Mouse (Mus musculus): ENCODE measurements at regions not wholly inside any gene's neighbourhood (a gene's known extent, or its start where the extent isn't known, plus 50 kb on each side); places are given as distances from the start of the nearest gene placed in this dataset.
"Not testable (repeated sequence)": the region's sequence is repeated elsewhere in the genome, so short reads cannot be mapped to it uniquely, and the experiment has no call there.

GRCm38 (mm10) chr2:8877855-8878254 is 1003.2 kb upstream of the 4930412O13Rik start:
- DNase-seq (ENCODE audit: low read depth), result peak; percentile 2

DNA sequence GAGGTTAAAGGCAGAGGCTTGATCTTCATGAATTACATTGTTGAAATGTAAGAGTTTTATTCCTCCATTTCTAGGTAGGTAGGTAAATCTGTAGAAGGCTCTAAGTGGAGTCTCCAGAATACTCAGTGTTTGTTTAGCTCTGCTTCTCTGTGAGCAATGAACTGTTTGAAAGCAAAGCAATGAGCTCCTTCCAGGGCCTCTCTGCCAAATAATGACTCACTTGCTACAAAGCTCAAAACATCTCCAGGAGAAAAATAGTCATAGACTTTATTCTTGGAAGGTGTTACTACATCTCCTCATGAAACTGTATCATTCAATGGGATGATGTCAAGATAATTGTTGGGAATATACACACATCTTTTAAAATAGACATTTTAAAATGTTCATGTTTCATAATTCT is 968.6 kb upstream of the 4930412O13Rik start:
- DNase-seq (ENCODE audit: low read depth), result peak; percentile 2

GRCm38 (mm10) chr2:8924856-8925255 is 956.2 kb upstream of the 4930412O13Rik start:
- no peak for DNase-seq (ENCODE audit: low read depth)

GRCm38 (mm10) chr2:8941574-8941973 is 939.5 kb upstream of the 4930412O13Rik start:
- DNase-seq (ENCODE audit: low read depth), result no peak

DNA sequence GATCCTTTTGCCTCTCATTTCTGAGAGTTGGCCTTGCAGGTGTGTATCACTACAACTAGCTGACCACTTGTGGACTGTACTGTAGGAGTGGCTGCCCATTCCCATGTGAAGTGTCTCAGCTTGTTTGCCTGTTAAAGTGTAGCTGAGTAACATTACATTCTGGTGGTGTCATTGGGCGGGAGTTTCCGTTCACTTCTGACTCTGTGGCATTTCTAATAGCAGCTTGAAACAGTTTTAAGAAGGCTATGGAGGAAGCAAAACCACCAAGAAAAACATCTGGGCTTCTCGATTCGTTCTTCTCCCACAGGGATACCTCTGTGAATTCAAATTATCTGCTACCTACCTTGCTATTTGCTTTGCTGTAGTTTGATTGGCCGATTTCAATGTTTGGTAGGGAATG is 922.1 kb upstream of the 4930412O13Rik start:
- DNase-seq (ENCODE audit: low read depth), result no peak

DNA sequence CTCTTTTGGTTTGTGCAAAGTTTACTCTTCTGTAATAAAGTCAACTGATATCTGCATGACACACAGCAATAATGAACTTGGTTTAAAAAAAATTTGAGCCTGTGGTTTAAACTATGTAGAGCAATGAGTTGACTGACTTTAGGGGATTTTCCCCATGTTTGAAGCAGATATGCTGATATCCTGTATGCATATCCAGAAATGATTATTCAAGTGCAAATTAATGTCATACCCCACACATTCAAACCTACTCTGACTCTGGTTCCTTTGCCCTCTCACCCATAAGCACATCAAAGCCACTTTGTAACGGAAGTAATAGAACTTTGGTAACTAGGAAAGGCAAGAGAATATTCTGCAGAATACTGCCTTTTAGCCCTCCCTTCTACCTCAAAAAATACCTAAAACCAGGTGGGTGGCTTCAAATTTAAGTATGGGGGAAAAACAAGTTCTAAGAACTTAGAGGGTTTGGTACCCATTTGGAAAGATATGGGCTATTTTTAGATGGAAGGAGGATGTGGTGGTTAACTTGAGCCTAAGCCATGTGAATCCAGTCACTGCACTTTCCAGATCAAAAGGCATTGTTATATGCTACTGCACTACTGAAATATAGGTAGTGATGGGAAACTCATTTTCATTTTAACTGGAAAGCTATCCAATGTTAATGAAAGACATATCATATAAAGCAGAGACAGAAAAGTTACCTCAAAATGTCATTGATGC is 915.9 kb upstream of the 4930412O13Rik start:
- no peak for DNase-seq (ENCODE audit: low read depth)

DNA sequence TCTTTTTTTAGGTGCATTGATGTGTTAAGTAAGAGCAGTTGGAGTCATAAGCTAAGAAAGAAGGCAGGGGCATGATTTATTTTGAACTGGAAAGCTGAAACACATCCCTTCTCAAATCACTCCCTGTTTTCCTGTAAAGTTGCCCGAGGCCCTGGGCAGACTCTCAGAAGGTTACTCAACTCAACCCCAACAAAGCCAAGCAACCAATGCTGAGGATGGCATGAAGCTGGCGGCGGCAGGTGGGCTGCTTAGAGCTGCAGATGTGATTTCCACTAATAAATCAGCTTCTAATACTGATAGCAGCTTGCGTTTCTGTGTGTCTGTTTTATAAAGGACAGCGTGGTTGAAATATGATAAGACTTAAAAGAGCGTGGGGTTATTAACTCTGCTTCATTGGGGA is 905.4 kb upstream of the 4930412O13Rik start:
- no peak for DNase-seq (ENCODE audit: low read depth)

DNA sequence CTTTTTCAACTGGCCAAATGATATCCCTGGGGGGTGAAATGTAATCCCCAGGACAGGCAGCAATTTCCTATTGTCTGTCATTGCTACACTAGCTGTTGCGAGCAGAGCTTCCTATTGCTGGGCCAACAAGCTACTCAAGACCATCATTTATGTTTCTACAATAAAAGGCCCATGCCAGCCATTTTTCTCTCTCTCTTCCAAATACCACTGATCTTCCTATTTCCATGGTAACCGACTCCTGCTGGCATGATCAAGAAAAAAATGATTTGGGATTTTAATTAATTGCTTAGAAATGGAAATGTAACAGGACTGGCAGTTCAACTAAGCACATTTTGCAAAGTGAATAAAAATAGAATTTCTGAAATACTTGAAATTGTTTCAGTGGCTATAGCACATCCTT is 868.7 kb upstream of the 4930412O13Rik start:
- DNase-seq (ENCODE audit: low read depth), result no peak

GRCm38 (mm10) chr2:9033079-9033478 is 848.0 kb upstream of the 4930412O13Rik start:
- DNase-seq (ENCODE audit: low read depth), result no peak

GRCm38 (mm10) chr2:9042355-9042754 is 838.7 kb upstream of the 4930412O13Rik start:
- DNase-seq (ENCODE audit: low read depth), result not testable (repeated sequence)

- no peak for DNase-seq (ENCODE audit: low read depth)
Observed at GRCm38 (mm10) chr2:9047980-9048379, 833.1 kb upstream of the 4930412O13Rik start.

GRCm38 (mm10) chr2:9073851-9074250 is 807.2 kb upstream of the 4930412O13Rik start:
- no peak for DNase-seq (ENCODE audit: low read depth)

GRCm38 (mm10) chr2:9078158-9078557 is 802.9 kb upstream of the 4930412O13Rik start:
- no peak for DNase-seq (ENCODE audit: low read depth)

DNA sequence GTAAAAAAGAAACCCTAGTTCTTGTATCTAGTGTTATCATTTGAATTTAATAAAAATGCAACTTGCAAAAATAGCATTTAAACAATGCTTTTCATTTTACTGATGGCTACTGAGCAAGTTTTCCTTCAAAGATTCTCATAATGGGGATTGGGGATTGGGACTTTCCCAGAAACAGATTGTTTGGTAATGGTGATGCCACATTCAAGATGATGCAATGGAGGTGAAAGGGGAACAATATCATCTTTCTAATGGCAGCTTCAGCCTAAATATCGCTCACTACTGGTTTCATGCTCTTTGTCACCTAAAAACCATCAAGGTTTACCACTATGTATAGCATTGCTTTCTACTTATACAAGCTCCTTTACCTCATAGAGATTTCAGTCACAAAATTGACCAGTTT is 799.3 kb upstream of the 4930412O13Rik start:
- DNase-seq (ENCODE audit: low read depth), result no peak

DNA sequence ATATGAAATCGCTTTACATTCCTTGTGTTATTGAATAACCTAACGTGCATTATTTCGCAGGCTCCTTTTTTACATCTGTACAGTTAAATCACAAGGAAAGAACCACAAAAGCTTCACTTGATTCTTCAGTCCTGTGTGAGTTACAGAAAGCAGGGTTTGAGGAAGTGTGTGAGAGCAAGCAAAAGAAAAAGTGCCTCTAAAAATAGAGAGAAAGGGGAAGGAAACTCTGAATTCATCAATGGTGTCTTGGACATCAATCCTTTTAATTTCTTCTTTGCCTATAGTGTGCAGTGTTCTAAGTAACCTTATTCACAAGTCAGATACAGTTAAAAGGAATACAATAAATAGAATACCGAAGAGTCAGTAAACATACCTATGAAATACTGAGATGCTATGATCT is 785.7 kb upstream of the 4930412O13Rik start:
- DNase-seq (ENCODE audit: low read depth), result no peak

GRCm38 (mm10) chr2:9116697-9117096 is 764.4 kb upstream of the 4930412O13Rik start:
- DNase-seq (ENCODE audit: low read depth), result no peak

- DNase-seq (ENCODE audit: low read depth), result no peak
Observed at GRCm38 (mm10) chr2:9117523-9117922, 763.5 kb upstream of the 4930412O13Rik start.

GRCm38 (mm10) chr2:9136963-9137362 is 744.1 kb upstream of the 4930412O13Rik start:
- no peak for DNase-seq (ENCODE audit: low read depth)

DNA sequence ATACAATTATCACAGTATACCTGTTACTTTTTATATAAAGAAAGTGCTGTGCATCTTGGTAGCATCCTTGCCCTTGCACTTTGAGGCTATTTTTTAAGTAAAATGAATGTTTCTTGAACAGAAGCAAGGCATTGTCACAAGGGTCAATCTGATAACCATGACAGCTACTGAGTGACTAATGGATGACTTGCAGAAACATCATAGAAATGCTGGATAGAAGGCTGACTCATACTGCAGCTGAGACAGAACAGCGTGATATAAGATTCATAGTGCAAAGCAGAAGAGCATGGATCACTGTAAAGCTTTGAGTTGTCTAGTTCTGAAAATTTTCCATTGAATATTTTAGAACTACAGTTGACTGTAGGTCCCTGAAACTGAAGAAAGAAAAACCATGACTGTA is 739.6 kb upstream of the 4930412O13Rik start:
- no peak for DNase-seq (ENCODE audit: low read depth)

GRCm38 (mm10) chr2:9155604-9156003 is 725.4 kb upstream of the 4930412O13Rik start:
- no peak for DNase-seq (ENCODE audit: low read depth)

DNA sequence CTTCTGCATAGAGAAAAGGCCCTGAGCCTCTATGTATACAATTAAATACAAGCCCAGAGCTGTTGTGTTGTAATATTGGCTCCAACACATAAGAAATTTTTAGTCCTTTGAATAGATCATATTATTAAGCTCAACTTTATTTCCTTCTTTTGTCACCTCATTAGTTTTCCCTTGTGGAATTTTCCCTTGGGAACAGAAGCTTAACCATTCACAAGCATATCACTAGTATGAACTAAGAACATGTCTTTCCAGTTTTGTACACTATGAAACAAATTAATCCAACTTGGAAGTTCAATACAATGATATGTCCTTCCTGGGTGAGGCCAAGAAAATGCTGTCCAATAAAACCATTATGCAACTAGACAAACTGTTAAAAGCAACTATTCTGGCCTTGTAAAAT is 720.9 kb upstream of the 4930412O13Rik start:
- no peak for DNase-seq (ENCODE audit: low read depth)

- no peak for DNase-seq (ENCODE audit: low read depth)
Observed at GRCm38 (mm10) chr2:9163819-9164560, 717.1 kb upstream of the 4930412O13Rik start.

DNA sequence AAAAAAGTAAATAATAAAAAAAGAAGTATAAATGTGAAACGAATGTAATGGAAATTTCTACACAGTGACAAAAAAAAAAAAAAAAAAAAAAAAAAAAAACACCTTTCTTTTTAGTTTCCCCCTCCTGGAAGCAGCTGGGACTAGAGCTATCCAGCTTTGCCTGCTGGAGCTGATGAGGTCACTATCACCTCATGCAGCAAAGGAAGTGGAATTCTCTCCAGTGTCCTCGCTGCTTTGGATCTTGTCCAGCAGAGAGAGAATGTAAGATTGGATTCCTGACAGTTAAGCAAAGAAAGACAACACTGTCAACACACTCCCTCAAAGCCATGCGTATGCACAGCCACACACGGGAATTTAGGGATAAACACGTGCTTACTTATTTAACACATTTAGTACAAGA is 698.9 kb upstream of the 4930412O13Rik start:
- no peak for DNase-seq (ENCODE audit: low read depth)

DNA sequence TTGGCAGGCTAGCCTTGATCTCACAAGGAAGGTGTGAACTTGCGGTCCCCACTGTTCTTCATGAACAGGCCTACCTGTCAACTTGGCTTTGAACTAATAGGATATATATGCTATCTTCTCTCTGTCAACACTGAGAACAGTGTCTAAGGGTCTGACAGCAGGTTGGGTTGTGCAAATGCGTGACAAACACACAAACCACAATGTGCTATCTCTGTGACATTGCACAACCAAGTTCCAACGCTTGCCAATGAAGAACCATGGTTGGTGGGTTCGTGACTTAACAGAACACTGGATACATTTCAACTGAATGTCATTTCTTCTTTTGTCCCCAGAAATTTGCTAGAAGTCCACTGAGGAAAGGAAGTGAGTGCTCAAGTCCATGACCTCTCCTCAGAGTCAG is 696.8 kb upstream of the 4930412O13Rik start:
- no peak for DNase-seq (ENCODE audit: low read depth)

Data from NIH3T3 (cell line).